Mouse (Mus musculus): ENCODE results near the gene Fgfr2.

DNA sequence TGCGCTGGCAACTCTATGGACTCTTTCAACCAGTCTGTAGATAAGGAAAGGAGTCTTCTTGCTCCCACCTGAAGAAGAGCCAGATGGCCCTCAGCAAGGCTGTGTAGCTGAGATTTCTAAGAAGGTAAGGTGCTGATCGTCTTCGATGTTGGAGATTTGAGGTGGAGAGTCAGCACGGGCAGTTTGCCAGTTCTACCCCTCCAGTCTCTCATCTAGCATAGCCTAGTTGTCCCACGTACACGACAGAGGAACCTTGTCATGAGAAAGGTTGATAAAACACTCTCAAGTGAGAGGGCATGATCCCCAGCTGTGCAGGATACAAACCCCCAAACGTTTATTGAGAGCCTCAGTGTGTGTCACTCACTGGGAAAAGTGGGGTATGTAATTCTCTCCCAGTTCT, 2258.4 kb downstream of the Fgfr2 start:
- TF ChIP-seq ZC3H11A (IDR thresholded peaks at IDR 0.05; ENCODE audit: borderline replicate concordance, low read depth, low read length) (no peak), MAFK (IDR thresholded peaks at IDR 0.05; ENCODE audit: insufficient read depth, low read depth, low read length) (no peak), HCFC1 (IDR thresholded peaks at IDR 0.05; ENCODE audit: borderline replicate concordance, insufficient read depth, low read length) (no peak), CHD2 (IDR thresholded peaks at IDR 0.05; ENCODE audit: low read depth, low read length) (no peak)
